Mouse (Mus musculus): ENCODE measurements around the gene Tmem107. TPM values are rescaled to one million over a fixed set of nuclear protein-coding genes. Genes with fewer than 3 reads are reported as not detected.
A peak's percentile ranks its signal among the peaks of the same experiment; 100 is the strongest.

Gene Tmem107
- total RNA-seq, 1 experiment: 38.8 TPM

- Histone ChIP-seq H3K27ac (ENCODE audit: insufficient read depth, low read depth, low read length, poor library complexity, severe bottlenecking) (no peak overlapping the region), H3K9me3 (ENCODE audit: control insufficient read depth, insufficient read depth, low read depth, low read length) (no peaks in the 10 kb centered on the region), H3K4me3 (ENCODE audit: insufficient read depth in 1 of 2, low read depth in 1 of 2, low read length in 2 of 2, poor library complexity in 1 of 2, severe bottlenecking in 1 of 2) (0 out of 4 replicates have a peak overlapping the region, but pooled peaks of 1 of the 2 experiments have one; percentile 28), H3K9ac (ENCODE audit: insufficient read depth, low read depth, low read length, poor library complexity, severe bottlenecking) (no peak overlapping the region), H3K4me1 (ENCODE audit: control insufficient read depth in 2 of 2, insufficient read depth in 2 of 2, low read length in 2 of 2, poor library complexity in 1 of 2) (peaks cover 0 to 12% of the 10 kb centered on the region in 2 experiments; a peak in 2 of 4 replicates), H3K36me3 (ENCODE audit: control insufficient read depth, insufficient read depth, low read length, poor library complexity, severe bottlenecking) (no peaks in the 10 kb centered on the region)
- in situ Hi-C loops (cut with MboI; ENCODE audit: low sequenced_read_pairs in 2 of 2, unreplicated experiment in 2 of 2): no loop called here
- no peak for DNase-seq (ENCODE audit: low read depth, low spot score)
- TF ChIP-seq ZC3H11A (IDR thresholded peaks at IDR 0.05; ENCODE audit: borderline replicate concordance, low read depth, low read length) (no peak), CHD2 (IDR thresholded peaks at IDR 0.05; ENCODE audit: low read depth, low read length) (no peak), ZNF384 (IDR thresholded peaks at IDR 0.05; ENCODE audit: low read depth, low read length) (no peak), HCFC1 (IDR thresholded peaks at IDR 0.05; ENCODE audit: borderline replicate concordance, insufficient read depth, low read length) (no peak), MAFK (IDR thresholded peaks at IDR 0.05; ENCODE audit: insufficient read depth, low read depth, low read length) (no peak)
Observed at GRCm38 (mm10) chr11:69078805-69079438, 8.3 kb downstream of the Tmem107 start.

- H3K36me3 ChIP-seq (ENCODE audit: control insufficient read depth, insufficient read depth, low read length, poor library complexity, severe bottlenecking): no peaks in the 10 kb centered on the region
- no peak overlapping the region for H3K9ac ChIP-seq (ENCODE audit: insufficient read depth, low read depth, low read length, poor library complexity, severe bottlenecking)
- H3K4me1 ChIP-seq (ENCODE audit: control insufficient read depth in 2 of 2, insufficient read depth in 2 of 2, low read length in 2 of 2, poor library complexity in 1 of 2): peaks cover 0 to 7% of the 10 kb centered on the region in 2 experiments; a peak in 1 of 4 replicates
- no peak for DNase-seq (ENCODE audit: low read depth, low spot score)
- no peaks in the 10 kb centered on the region for H3K9me3 ChIP-seq (ENCODE audit: control insufficient read depth, insufficient read depth, low read depth, low read length)
- H3K4me3 ChIP-seq (ENCODE audit: insufficient read depth in 1 of 2, low read depth in 1 of 2, low read length in 2 of 2, poor library complexity in 1 of 2, severe bottlenecking in 1 of 2): no peak overlapping the region
- no peak overlapping the region for H3K27ac ChIP-seq (ENCODE audit: insufficient read depth, low read depth, low read length, poor library complexity, severe bottlenecking)
- in situ Hi-C loops (cut with MboI; ENCODE audit: low sequenced_read_pairs in 2 of 2, unreplicated experiment in 2 of 2): no loop called here
- TF ChIP-seq HCFC1 (IDR thresholded peaks at IDR 0.05; ENCODE audit: borderline replicate concordance, insufficient read depth, low read length) (no peak), ZC3H11A (IDR thresholded peaks at IDR 0.05; ENCODE audit: borderline replicate concordance, low read depth, low read length) (no peak), ZNF384 (IDR thresholded peaks at IDR 0.05; ENCODE audit: low read depth, low read length) (no peak)
Observed at GRCm38 (mm10) chr11:69080102-69080854, 9.7 kb downstream of the Tmem107 start.

GRCm38 (mm10) chr11:69080855-69081222 lies 10.2 kb downstream of the Tmem107 start:
- Histone ChIP-seq H3K36me3 (ENCODE audit: control insufficient read depth, insufficient read depth, low read length, poor library complexity, severe bottlenecking) (no peaks in the 10 kb centered on the region), H3K4me1 (ENCODE audit: control insufficient read depth in 2 of 2, insufficient read depth in 2 of 2, low read length in 2 of 2, poor library complexity in 1 of 2) (peaks cover 0 to 8% of the 10 kb centered on the region in 2 experiments; a peak in 1 of 4 replicates), H3K4me3 (ENCODE audit: insufficient read depth in 1 of 2, low read depth in 1 of 2, low read length in 2 of 2, poor library complexity in 1 of 2, severe bottlenecking in 1 of 2) (no peak overlapping the region), H3K9ac (ENCODE audit: insufficient read depth, low read depth, low read length, poor library complexity, severe bottlenecking) (no peak overlapping the region), H3K27ac (ENCODE audit: insufficient read depth, low read depth, low read length, poor library complexity, severe bottlenecking) (no peak overlapping the region), H3K9me3 (ENCODE audit: control insufficient read depth, insufficient read depth, low read depth, low read length) (no peaks in the 10 kb centered on the region)
- TF ChIP-seq ZC3H11A (IDR thresholded peaks at IDR 0.05; ENCODE audit: borderline replicate concordance, low read depth, low read length) (no peak), MAFK (IDR thresholded peaks at IDR 0.05; ENCODE audit: insufficient read depth, low read depth, low read length) (no peak), ZNF384 (IDR thresholded peaks at IDR 0.05; ENCODE audit: low read depth, low read length) (no peak), CHD2 (IDR thresholded peaks at IDR 0.05; ENCODE audit: low read depth, low read length) (no peak), HCFC1 (IDR thresholded peaks at IDR 0.05; ENCODE audit: borderline replicate concordance, insufficient read depth, low read length) (no peak)
- in situ Hi-C loops (cut with MboI; ENCODE audit: low sequenced_read_pairs in 2 of 2, unreplicated experiment in 2 of 2): no loop called here
- no peak for DNase-seq (ENCODE audit: low read depth, low spot score)

- DNase-seq (ENCODE audit: low read depth, low spot score): no peak
- no peaks in the 10 kb centered on the region for H3K9me3 ChIP-seq (ENCODE audit: control insufficient read depth, insufficient read depth, low read depth, low read length)
- H3K9ac ChIP-seq (ENCODE audit: insufficient read depth, low read depth, low read length, poor library complexity, severe bottlenecking): no peak overlapping the region
- H3K4me3 ChIP-seq (ENCODE audit: insufficient read depth in 1 of 2, low read depth in 1 of 2, low read length in 2 of 2, poor library complexity in 1 of 2, severe bottlenecking in 1 of 2): no peak overlapping the region
- no peaks in the 10 kb centered on the region for H3K36me3 ChIP-seq (ENCODE audit: control insufficient read depth, insufficient read depth, low read length, poor library complexity, severe bottlenecking)
- H3K4me1 ChIP-seq (ENCODE audit: control insufficient read depth in 2 of 2, insufficient read depth in 2 of 2, low read length in 2 of 2, poor library complexity in 1 of 2): peaks cover 0 to 12% of the 10 kb centered on the region in 2 experiments; a peak in 1 of 4 replicates
- no peak overlapping the region for H3K27ac ChIP-seq (ENCODE audit: insufficient read depth, low read depth, low read length, poor library complexity, severe bottlenecking)
- in situ Hi-C loops (cut with MboI; ENCODE audit: low sequenced_read_pairs in 2 of 2, unreplicated experiment in 2 of 2): no loop called here
- TF ChIP-seq ZC3H11A (IDR thresholded peaks at IDR 0.05; ENCODE audit: borderline replicate concordance, low read depth, low read length) (no peak), ZNF384 (IDR thresholded peaks at IDR 0.05; ENCODE audit: low read depth, low read length) (no peak), CHD2 (IDR thresholded peaks at IDR 0.05; ENCODE audit: low read depth, low read length) (no peak), HCFC1 (IDR thresholded peaks at IDR 0.05; ENCODE audit: borderline replicate concordance, insufficient read depth, low read length) (no peak), MAFK (IDR thresholded peaks at IDR 0.05; ENCODE audit: insufficient read depth, low read depth, low read length) (no peak)
Observed at GRCm38 (mm10) chr11:69081613-69082012, 11.0 kb downstream of the Tmem107 start.
